Mouse (Mus musculus) spleen, embryonic (tissue): ENCODE measurements around the gene Ptrh2.

Experiments used
- CTCF ChIA-PET: fragments of 350-600 bp; sonication (Branson Sonifier 250); formaldehyde crosslinking; loops from one replicate; lab custom pipeline; 2022; lab: Charles Lee

The Ptrh2 gene

GRCm38 (mm10) chr11:86683395-86684125, at the start of gene Ptrh2, which contains the start of gene Vmp1:
TSS of gene Ptrh2 (plus strand) at chr11:86683985.
TSS of gene Vmp1 (minus strand) at chr11:86683836.
- CTCF ChIA-PET = interaction anchor here (0.5 to 1.2 kb wide), 4 partner anchors 25 to 125 kb away, joined by 3 to 7 read pairs (median 3); no protein-coding TSS in a partner anchor

GRCm38 (mm10) chr11:86634396-86634795, 49.4 kb upstream of the Ptrh2 start:
- CTCF ChIA-PET = no interaction called here

- CTCF ChIA-PET = interaction anchor here (0.5 kb wide), 1 partner anchor 23 kb away, joined by 3 read pairs; no protein-coding TSS in a partner anchor
These were observed 46.1 kb upstream of the Ptrh2 start for GRCm38 (mm10) chr11:86637697-86638096.

- CTCF ChIA-PET = no interaction called here
These were observed 42.1 kb upstream of the Ptrh2 start for GRCm38 (mm10) chr11:86641714-86642113.

GRCm38 (mm10) chr11:86644553-86644952, 39.2 kb upstream of the Ptrh2 start:
- CTCF ChIA-PET = interaction anchor here (0.8 kb wide), 1 partner anchor 19 kb away, joined by 5 read pairs; no protein-coding TSS in a partner anchor

GRCm38 (mm10) chr11:86646136-86646834, 37.5 kb upstream of the Ptrh2 start:
- CTCF ChIA-PET = no interaction called here

- CTCF ChIA-PET = no interaction called here
These were observed 36.8 kb upstream of the Ptrh2 start for GRCm38 (mm10) chr11:86646885-86647459.

GRCm38 (mm10) chr11:86647706-86648447, 35.9 kb upstream of the Ptrh2 start:
- CTCF ChIA-PET = no interaction called here

GRCm38 (mm10) chr11:86649542-86649941, 34.2 kb upstream of the Ptrh2 start:
- CTCF ChIA-PET = interaction anchor here (1.2 kb wide), 1 partner anchor 46 kb away, joined by 3 read pairs; no protein-coding TSS in a partner anchor

GRCm38 (mm10) chr11:86650676-86651075, 33.1 kb upstream of the Ptrh2 start:
- CTCF ChIA-PET = no interaction called here

- CTCF ChIA-PET = interaction anchor here (0.7 to 1.4 kb wide), 8 partner anchors 55 to 401 kb away, joined by 3 to 9 read pairs (median 4); no protein-coding TSS in a partner anchor
These were observed 31.2 kb upstream of the Ptrh2 start for GRCm38 (mm10) chr11:86652578-86652979.

- CTCF ChIA-PET = interaction anchor here (0.6 to 1.4 kb wide), 6 partner anchors 28 to 86 kb away, joined by 3 to 9 read pairs (median 4); no protein-coding TSS in a partner anchor
These were observed 30.3 kb upstream of the Ptrh2 start for GRCm38 (mm10) chr11:86653446-86653845.

GRCm38 (mm10) chr11:86654096-86654495, 29.7 kb upstream of the Ptrh2 start:
- CTCF ChIA-PET = interaction anchor here (0.8 to 0.9 kb wide), 2 partner anchors 84 to 86 kb away, joined by 3 read pairs; no protein-coding TSS in a partner anchor

GRCm38 (mm10) chr11:86655671-86656070, 28.1 kb upstream of the Ptrh2 start:
- CTCF ChIA-PET = interaction anchor here (0.9 kb wide), 1 partner anchor 87 kb away, joined by 8 read pairs; no protein-coding TSS in a partner anchor

GRCm38 (mm10) chr11:86656849-86657567, 26.8 kb upstream of the Ptrh2 start:
- CTCF ChIA-PET = interaction anchor here (0.5 to 0.7 kb wide), 3 partner anchors 49 to 148 kb away, joined by 3 to 20 read pairs (median 5); no protein-coding TSS in a partner anchor

GRCm38 (mm10) chr11:86657863-86658262, 25.9 kb upstream of the Ptrh2 start:
- CTCF ChIA-PET = no interaction called here

GRCm38 (mm10) chr11:86662986-86663895, 20.5 kb upstream of the Ptrh2 start:
- CTCF ChIA-PET = interaction anchor here (0.5 to 0.6 kb wide), 2 partner anchors 19 to 49 kb away, joined by 3 to 5 read pairs; no protein-coding TSS in a partner anchor

- CTCF ChIA-PET = interaction anchor here (0.5 kb wide), 1 partner anchor 19 kb away, joined by 5 read pairs; no protein-coding TSS in a partner anchor
These were observed 19.8 kb upstream of the Ptrh2 start for GRCm38 (mm10) chr11:86663977-86664376.

- CTCF ChIA-PET = no interaction called here
These were observed 19.4 kb upstream of the Ptrh2 start for GRCm38 (mm10) chr11:86664406-86664805.
